Mouse (Mus musculus) megakaryocyte, embryonic 14.5 days (primary cell): Measurements from ENCODE around the gene Galnt17. TPM values are rescaled to one million over a fixed set of nuclear protein-coding genes. Genes with fewer than 3 reads are reported as not detected.

Experiments
- H3K27me3 ChIP-seq: replicated peaks from 2 replicates; pipeline ENCODE3; 2012; ENCODE audit warnings: inconsistent platforms
- H3K36me3 ChIP-seq: replicated peaks from 2 replicates; pipeline ENCODE3; 2012; ENCODE audit warnings: low read length, inconsistent platforms, mixed read lengths
- H3K4me1 ChIP-seq: 2 replicates; pipeline ENCODE4 v1.6.1; 2012; ENCODE audit warnings: inconsistent platforms
- H3K4me3 ChIP-seq: replicated peaks from 2 replicates; pipeline ENCODE3; 2012; ENCODE audit warnings: moderate library complexity, mild to moderate bottlenecking, inconsistent platforms
- H3K9me3 ChIP-seq: 2 replicates; pipeline ENCODE4 v1.6.1; 2012; ENCODE audit warnings: inconsistent platforms
- FLI1 ChIP-seq: IDR thresholded peaks from 2 replicates; pipeline ENCODE4 v1.6.1; 2012; ENCODE audit warnings: low read length, inconsistent platforms, mixed read lengths
- GATA1 ChIP-seq: IDR thresholded peaks from 3 replicates; pipeline ENCODE4 v1.6.1; 2012; ENCODE audit warnings: mixed read lengths, low read length, inconsistent platforms, borderline replicate concordance
- polyA plus RNA-seq: library from polyadenylated mRNA; stranded (reverse); fragments of >175 nt; gene quantifications from 2 replicates; pipeline ENCODE4 v1.2.3, GENCODE M21; 2012; ENCODE audit warnings: low replicate concordance; ENCODE audit not compliant: insufficient read depth

Gene Galnt17
- polyA plus RNA-seq, 1 experiment = not detected

DNA sequence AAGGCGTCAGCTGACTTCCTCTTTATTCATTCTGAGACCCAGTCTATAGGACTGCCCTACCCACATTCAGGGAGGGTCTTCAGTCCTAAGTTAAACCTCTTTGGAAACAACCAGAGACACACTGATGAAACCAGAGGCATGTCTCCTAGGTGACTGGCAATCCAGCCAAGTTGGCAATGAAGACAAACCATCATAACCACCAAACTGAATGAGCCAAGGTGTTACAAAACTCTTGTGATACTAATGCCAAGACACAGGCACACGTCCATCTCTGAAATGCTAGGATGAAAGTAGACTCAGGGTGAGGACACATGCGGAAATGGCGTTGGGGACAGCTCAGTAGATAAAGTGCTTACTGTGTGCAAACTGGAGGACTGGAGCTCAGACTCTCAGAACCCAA, 211.5 kb downstream of the Galnt17 start:
- no peak for TF ChIP-seq GATA1
- TF ChIP-seq FLI1 = no peak
- Histone ChIP-seq H3K4me1 (no peaks in the 10 kb centered on the region), H3K36me3 (no peaks in the 10 kb centered on the region), H3K4me3 (no peak overlapping the region), H3K9me3 (peaks cover 71% of the 10 kb centered on the region), H3K27me3 (no peaks in the 10 kb centered on the region)

DNA sequence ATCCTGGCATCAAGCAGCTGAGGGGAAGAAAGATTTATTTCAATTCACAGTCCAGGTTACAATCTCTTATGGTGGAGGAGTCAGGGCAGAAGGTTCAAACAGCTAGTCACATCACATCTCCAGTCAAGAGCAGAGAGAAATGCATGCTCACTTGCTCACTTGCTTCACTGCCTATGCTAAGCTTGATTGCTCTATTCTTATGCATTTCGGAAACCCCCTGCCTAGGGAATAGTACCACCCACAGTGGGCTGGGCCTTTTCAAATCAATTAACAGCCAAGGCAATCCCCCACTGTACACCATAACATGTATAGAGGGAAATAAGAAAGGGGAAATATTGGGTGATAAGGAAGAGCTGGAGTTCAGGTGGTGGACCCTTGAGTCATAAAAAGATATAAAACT, 212.7 kb downstream of the Galnt17 start:
- TF ChIP-seq GATA1 = no peak
- TF ChIP-seq FLI1 = no peak
- peaks cover 65% of the 10 kb centered on the region for H3K9me3 ChIP-seq
- no peaks in the 10 kb centered on the region for H3K36me3 ChIP-seq
- no peaks in the 10 kb centered on the region for H3K27me3 ChIP-seq
- no peaks in the 10 kb centered on the region for H3K4me1 ChIP-seq
- no peak overlapping the region for H3K4me3 ChIP-seq

GRCm38 (mm10) chr5:131094771-131095170, 213.5 kb downstream of the Galnt17 start:
- Histone ChIP-seq H3K36me3 (no peaks in the 10 kb centered on the region), H3K4me3 (no peak overlapping the region), H3K27me3 (no peaks in the 10 kb centered on the region), H3K9me3 (peaks cover 65% of the 10 kb centered on the region), H3K4me1 (no peaks in the 10 kb centered on the region)
- no peak for TF ChIP-seq FLI1
- no peak for TF ChIP-seq GATA1

DNA sequence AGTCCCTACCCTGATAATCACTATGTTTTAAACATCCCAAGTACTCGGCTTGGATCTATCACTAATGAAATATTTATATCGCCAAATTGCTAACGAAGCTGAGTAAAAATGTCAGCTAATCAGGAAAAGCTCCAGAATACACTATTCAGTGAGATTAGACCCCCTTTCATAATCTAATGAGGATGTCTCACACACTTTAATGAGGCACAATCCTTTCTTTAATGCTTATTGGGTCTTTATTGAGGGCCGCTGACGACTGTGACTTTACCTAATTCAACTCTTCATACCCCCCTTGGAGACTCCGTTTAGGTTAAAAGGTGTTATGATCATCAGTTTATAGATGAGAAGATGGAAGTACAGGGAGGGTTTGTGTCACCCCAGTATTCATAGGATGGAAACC, 214.2 kb downstream of the Galnt17 start:
- Histone ChIP-seq H3K27me3 (no peaks in the 10 kb centered on the region), H3K4me3 (no peak overlapping the region), H3K36me3 (no peaks in the 10 kb centered on the region), H3K4me1 (no peaks in the 10 kb centered on the region), H3K9me3 (peaks cover 65% of the 10 kb centered on the region)
- TF ChIP-seq FLI1 (no peak), GATA1 (no peak)

DNA sequence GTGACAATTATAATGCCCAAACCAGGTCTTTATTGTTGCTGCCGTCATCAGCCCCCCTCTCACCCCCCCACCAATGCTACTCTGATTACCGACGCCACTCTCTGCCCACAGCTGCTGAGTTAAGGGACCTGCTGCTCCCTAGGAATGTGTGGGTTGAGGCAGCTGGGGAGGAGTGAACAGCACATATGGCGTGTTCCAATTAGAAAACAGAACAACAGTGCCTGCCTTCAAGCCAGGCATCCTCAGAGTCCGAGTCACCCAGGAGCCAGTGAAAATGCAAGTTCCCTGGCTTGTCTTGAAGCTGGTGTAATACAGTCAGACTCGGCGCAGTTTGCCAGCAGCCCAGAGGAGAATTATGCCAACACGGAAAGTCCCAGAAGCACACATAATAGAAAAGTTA, 218.4 kb downstream of the Galnt17 start:
- H3K4me3 ChIP-seq = peak overlapping the region; percentile 12
- TF ChIP-seq FLI1 (no peak), GATA1 (no peak)
- no peaks in the 10 kb centered on the region for H3K36me3 ChIP-seq
- H3K9me3 ChIP-seq = peaks cover 68% of the 10 kb centered on the region
- no peaks in the 10 kb centered on the region for H3K27me3 ChIP-seq
- no peaks in the 10 kb centered on the region for H3K4me1 ChIP-seq

- no peaks in the 10 kb centered on the region for H3K36me3 ChIP-seq
- no peaks in the 10 kb centered on the region for H3K4me1 ChIP-seq
- no peak for TF ChIP-seq FLI1
- no peak overlapping the region for H3K4me3 ChIP-seq
- H3K9me3 ChIP-seq = peaks cover 69% of the 10 kb centered on the region
- no peaks in the 10 kb centered on the region for H3K27me3 ChIP-seq
Observed at GRCm38 (mm10) chr5:131088866-131089265, 219.4 kb downstream of the Galnt17 start.

- Histone ChIP-seq H3K4me3 (no peak overlapping the region), H3K27me3 (no peaks in the 10 kb centered on the region), H3K9me3 (peaks cover 79% of the 10 kb centered on the region), H3K4me1 (no peaks in the 10 kb centered on the region), H3K36me3 (no peaks in the 10 kb centered on the region)
- TF ChIP-seq GATA1 (no peak), FLI1 (no peak)
Observed at GRCm38 (mm10) chr5:131083072-131083657, 225.1 kb downstream of the Galnt17 start.

DNA sequence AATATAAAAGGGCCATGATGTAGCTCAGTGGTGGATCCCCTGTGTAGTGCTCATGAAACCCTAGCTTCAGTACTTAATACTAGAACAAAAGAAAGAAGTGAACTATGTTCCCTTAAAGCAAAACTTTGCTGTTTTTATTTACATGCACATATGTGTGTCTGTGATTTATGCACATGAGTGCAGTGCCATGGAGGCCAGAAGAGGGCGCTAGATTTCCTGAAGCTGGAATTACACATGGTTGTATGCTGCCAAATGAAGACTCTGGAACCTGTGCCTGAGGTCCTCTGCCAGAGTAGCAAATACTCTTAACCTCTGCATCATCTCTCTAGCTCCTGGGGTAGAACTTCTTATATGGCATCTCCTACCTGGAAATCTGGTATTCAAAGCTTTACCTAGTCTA, 230.6 kb downstream of the Galnt17 start:
- no peak overlapping the region for H3K4me3 ChIP-seq
- H3K27me3 ChIP-seq = no peaks in the 10 kb centered on the region
- no peak for TF ChIP-seq GATA1
- no peak for TF ChIP-seq FLI1
- no peaks in the 10 kb centered on the region for H3K36me3 ChIP-seq
- no peaks in the 10 kb centered on the region for H3K4me1 ChIP-seq
- H3K9me3 ChIP-seq = peaks cover 65% of the 10 kb centered on the region

GRCm38 (mm10) chr5:131075795-131076194, 232.5 kb downstream of the Galnt17 start:
- TF ChIP-seq GATA1 = no peak
- TF ChIP-seq FLI1 = no peak
- H3K9me3 ChIP-seq = peaks cover 67% of the 10 kb centered on the region
- no peak overlapping the region for H3K4me3 ChIP-seq
- no peaks in the 10 kb centered on the region for H3K4me1 ChIP-seq
- H3K27me3 ChIP-seq = no peaks in the 10 kb centered on the region
- no peaks in the 10 kb centered on the region for H3K36me3 ChIP-seq

- H3K4me1 ChIP-seq = no peaks in the 10 kb centered on the region
- H3K36me3 ChIP-seq = no peaks in the 10 kb centered on the region
- H3K4me3 ChIP-seq = no peak overlapping the region
- H3K9me3 ChIP-seq = peaks cover 70% of the 10 kb centered on the region
- no peaks in the 10 kb centered on the region for H3K27me3 ChIP-seq
- TF ChIP-seq FLI1 (no peak), GATA1 (no peak)
Observed at GRCm38 (mm10) chr5:131074295-131074694, 234.0 kb downstream of the Galnt17 start.

- no peak overlapping the region for H3K4me3 ChIP-seq
- H3K36me3 ChIP-seq = no peaks in the 10 kb centered on the region
- H3K9me3 ChIP-seq = peaks cover 73% of the 10 kb centered on the region
- no peaks in the 10 kb centered on the region for H3K27me3 ChIP-seq
- TF ChIP-seq FLI1 (no peak), GATA1 (no peak)
- no peaks in the 10 kb centered on the region for H3K4me1 ChIP-seq
Observed at GRCm38 (mm10) chr5:131065174-131065573, 243.1 kb downstream of the Galnt17 start.
